Mouse (Mus musculus): Measurements from ENCODE around the gene Dcaf5.

The Dcaf5 gene

DNA sequence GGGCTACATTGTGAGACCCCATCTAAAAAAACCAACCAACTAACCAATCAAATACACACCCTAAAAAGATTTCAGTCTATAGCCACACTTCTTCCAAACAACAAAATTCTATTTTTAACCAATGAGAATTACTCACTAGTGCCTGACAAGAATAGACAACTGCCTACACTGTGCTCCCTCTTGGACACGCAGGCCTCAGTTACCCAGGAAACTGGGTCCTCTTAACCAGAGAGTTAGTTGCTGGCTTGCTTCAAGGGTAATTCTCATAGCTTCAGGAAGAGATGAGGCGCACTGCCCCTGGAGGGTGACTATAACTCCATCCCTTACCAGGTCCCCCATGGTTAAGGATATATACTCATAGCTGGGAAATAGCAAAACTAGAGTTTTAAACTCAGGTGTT, 95.5 kb downstream of the Dcaf5 start:
- no peak for DNase-seq (ENCODE audit: low read depth, low spot score)

DNA sequence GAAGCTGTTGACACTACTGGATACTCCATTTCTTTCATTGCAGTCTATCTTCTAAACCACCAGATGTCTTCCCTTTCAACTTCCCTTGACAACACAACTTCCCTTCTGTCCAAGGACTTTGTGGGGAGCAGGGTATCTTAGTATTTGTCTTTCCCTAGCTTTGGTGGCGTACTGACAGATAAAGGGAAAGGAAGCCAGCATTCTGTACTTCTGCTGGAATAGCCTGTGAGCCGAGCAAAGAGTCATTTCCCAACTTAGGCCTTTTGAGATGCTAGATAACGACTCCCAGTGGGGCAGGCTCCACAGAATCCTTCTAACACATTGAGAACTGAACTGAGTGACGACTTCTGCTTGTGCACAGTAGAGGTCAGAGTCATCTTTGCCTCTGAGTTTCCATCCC, 102.2 kb downstream of the Dcaf5 start:
- DNase-seq (ENCODE audit: low read depth, low spot score), result no peak

- DNase-seq (ENCODE audit: low read depth, low spot score), result no peak
Observed at GRCm38 (mm10) chr12:80331634-80332033, 104.8 kb downstream of the Dcaf5 start.

DNA sequence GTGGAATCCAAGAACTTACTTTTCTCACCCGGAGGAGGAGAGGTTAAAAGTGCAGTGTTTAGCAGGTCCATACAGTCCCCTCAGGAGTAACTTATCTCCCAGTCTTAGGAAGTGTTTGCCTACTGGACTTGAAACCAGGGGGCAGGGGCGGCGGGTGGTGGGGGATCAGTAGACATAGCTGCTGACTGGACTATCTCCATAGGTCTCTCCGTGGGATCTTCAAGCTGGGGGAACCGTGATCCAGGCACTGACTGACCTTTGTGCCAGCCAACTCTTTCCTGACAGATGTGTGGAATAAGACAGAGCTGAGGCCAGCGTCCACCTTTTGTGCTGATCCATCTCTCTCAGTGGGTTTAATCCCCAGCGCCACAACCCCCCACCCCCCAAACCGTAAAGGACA, 105.6 kb downstream of the Dcaf5 start:
- no peak for DNase-seq (ENCODE audit: low read depth, low spot score)

- DNase-seq (ENCODE audit: low read depth, low spot score), result no peak
Observed at GRCm38 (mm10) chr12:80329641-80330040, 106.8 kb downstream of the Dcaf5 start.

GRCm38 (mm10) chr12:80326047-80326446, 110.4 kb downstream of the Dcaf5 start:
- DNase-seq (ENCODE audit: low read depth, low spot score), result no peak

- DNase-seq (ENCODE audit: low read depth, low spot score), result no peak
Observed at GRCm38 (mm10) chr12:80324785-80325131, 111.6 kb downstream of the Dcaf5 start.

- no peak for DNase-seq (ENCODE audit: low read depth, low spot score)
Observed at GRCm38 (mm10) chr12:80324051-80324784, 112.2 kb downstream of the Dcaf5 start.

GRCm38 (mm10) chr12:80323371-80324050, 112.9 kb downstream of the Dcaf5 start:
- DNase-seq (ENCODE audit: low read depth, low spot score), result peak; percentile 72

DNA sequence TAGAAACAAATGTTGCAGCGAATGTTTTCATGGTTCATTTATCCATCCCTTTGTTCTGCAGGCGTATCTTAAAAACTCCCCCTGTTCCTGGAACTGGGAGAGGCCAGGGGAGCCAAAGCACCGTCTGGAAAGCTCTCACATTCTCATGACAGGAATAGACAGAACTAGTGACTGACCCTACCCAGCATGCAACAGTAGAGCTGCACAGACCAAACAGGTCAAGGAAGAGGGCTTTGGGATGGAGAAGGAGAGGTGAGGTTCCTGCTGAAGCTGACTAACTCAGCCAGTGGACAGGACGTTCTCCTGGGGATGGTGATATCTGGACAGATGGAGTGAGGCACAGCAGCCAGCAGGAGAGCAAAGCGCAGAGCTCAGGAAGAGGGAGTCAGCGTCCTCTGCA, 113.9 kb downstream of the Dcaf5 start:
- no peak for DNase-seq (ENCODE audit: low read depth, low spot score)

DNA sequence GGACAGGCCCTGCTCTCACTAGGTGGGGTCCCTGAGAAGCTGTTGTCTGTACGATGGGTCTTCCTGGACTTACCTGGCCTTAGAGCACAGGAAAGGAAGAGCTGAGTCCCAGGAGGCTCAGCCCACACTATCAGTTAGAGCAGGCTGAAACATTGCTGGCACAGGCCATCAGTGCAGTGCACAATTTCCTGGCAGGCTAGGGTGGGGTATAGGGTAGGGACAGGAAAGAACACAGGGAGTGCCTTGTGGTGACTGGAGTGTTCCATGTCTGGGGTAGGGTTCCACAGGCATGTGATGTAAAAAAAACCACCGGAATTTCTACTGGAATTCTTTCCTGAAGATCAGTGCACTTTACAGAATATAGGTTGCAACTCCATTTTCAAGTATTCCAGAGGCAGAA, 117.3 kb downstream of the Dcaf5 start:
- DNase-seq (ENCODE audit: low read depth, low spot score), result no peak

- no peak for DNase-seq (ENCODE audit: low read depth, low spot score)
Observed at GRCm38 (mm10) chr12:80315321-80315720, 121.1 kb downstream of the Dcaf5 start.

GRCm38 (mm10) chr12:80311959-80312669, 124.3 kb downstream of the Dcaf5 start:
- DNase-seq (ENCODE audit: low read depth, low spot score), result no peak

- no peak for DNase-seq (ENCODE audit: low read depth, low spot score)
Observed at GRCm38 (mm10) chr12:80307556-80307955, 128.8 kb downstream of the Dcaf5 start.

DNA sequence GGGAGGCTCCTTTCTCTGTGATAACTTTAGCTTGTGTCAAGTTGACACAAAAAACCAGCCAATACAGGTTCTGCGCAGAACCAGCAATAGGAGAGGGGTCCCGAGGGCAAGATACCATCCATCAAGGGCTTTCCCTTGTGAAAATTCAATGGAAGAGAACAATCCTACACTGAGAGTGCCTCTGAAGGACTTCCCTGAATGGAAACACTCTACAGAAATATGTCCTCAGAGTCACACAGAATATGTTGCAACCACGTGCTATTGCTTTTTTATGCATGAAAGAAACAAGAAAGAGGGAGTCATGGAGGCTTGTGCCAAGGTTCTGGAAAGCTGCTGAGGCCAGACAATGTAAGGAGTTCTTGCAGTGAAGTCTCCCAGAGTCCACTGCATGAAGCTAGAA, 131.9 kb downstream of the Dcaf5 start:
- DNase-seq (ENCODE audit: low read depth, low spot score), result no peak

DNA sequence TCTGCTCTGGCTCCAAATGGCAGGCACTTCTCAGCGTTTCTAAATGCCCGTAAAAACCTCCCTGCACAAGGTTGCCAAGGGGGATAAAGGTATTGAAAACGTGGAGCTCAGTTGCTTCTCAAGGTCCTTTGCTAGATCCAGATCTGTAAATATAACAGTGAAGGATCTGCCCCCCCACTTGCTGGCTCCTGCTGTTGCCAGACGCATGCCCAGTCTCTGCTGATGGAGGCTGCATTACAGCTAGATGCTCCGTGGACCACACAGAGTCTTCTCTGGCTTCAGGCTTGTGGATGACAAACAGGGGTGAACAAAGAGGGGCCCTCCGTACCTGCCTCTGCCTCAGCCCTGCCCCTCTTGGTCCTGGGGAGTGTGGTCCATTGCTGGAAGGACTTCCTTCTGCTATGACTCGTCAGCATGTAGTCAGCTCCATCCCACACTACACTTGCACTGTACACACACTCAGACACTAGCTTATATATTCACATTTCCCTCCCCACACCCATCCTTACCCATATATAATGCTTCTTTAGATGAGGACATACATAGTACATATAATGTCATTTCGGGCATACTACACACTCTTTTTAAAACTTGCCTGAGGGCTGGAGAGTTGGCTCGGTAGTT, 135.5 kb downstream of the Dcaf5 start:
- no peak for DNase-seq (ENCODE audit: low read depth, low spot score)

DNA sequence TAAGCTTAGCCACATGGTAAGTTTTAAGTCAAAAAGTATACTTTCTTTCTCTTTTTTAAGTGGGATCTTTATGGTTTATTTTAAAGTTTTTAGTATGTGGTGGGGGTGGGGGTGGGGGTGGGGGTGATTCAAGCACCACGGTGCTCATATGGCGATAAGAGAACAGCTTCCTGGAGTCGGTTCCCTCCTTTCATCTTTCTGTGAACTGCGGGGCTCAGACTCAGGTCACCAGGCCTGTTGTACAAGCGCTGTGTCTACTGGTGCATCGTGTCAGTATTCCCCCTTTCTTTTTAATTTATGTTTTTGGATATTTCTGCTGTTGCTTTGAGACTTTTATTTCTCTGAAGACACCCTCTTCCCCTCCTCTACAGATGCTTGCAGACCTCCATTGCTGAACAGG, 137.7 kb downstream of the Dcaf5 start:
- no peak for DNase-seq (ENCODE audit: low read depth, low spot score)

DNA sequence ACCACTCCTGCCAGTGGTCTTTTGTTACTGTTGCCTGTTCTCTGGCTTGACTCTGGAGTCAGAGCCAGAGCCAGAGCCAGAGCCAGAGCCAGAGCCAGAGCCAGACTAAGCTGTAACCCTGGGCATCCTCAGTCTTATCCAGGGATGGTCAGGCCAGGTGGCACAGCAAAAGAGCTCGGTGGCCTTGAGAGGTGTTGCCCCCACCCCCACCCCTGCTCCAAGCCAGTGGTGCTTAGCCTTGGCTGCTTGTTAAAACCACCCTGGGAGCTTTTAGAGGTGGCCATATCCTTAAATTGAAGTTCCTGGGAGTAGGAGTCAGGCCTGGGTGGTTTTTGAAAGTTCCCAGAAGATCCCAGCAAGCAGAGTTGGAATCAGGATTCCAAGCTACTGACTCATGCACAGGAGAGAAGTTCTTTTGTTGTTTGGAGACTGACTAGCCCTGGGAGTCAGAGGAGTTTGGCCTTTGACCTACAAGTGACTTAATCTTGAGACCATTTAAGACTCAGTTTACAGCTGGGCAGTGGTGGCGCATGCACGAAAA, 144.4 kb downstream of the Dcaf5 start:
- no peak for DNase-seq (ENCODE audit: low read depth, low spot score)

- no peak for DNase-seq (ENCODE audit: low read depth, low spot score)
Observed at GRCm38 (mm10) chr12:80290964-80291363, 145.4 kb downstream of the Dcaf5 start.

GRCm38 (mm10) chr12:80290483-80290882, 145.9 kb downstream of the Dcaf5 start:
- no peak for DNase-seq (ENCODE audit: low read depth, low spot score)

- no peak for DNase-seq (ENCODE audit: low read depth, low spot score)
Observed at GRCm38 (mm10) chr12:80289722-80290121, 146.7 kb downstream of the Dcaf5 start.

- DNase-seq (ENCODE audit: low read depth, low spot score), result no peak
Observed at GRCm38 (mm10) chr12:80285890-80286289, 150.5 kb downstream of the Dcaf5 start.

Measured in retina, postnatal 7 days (tissue).